17 mouse cellular contexts compared by ENCODE assay signal in genomic region chr10:76209241-76209640, GRCm38 (mm10). TPM values are rescaled to one million over a fixed set of nuclear protein-coding genes. Genes with fewer than 3 reads are reported as not detected.
"Had no signal": no experiment of that assay in that cellular context is flagged by ENCODE, and none has a peak within 500 bp of the region (broad histone marks: within the 10 kb centered on the region; RNA-seq: fewer than 3 reads in every experiment).

No protein-coding gene starts in this region.

- H3K9me3 ChIP-seq: intestine, embryonic 15.5 days; liver, embryonic 15.5 days had no signal

- H3K27me3 ChIP-seq: intestine, embryonic 15.5 days; kidney, embryonic 15.5 days; limb, embryonic 13.5 days; liver, embryonic 15.5 days; midbrain, embryonic 12.5 days; neural tube, embryonic 12.5 days had no signal

- DNase-seq: kidney, adult 2 months; kidney, postnatal 14 days; lung, embryonic 14.5 days; lung, postnatal 10 days; lung, postnatal 4 days; right cerebral cortex, adult 18-20 months; right cerebral cortex, postnatal 25 days; thymus, adult 2 months; thymus, postnatal 25 days had no signal

- H3K4me3 ChIP-seq: intestine, embryonic 15.5 days; kidney, embryonic 15.5 days; limb, embryonic 13.5 days; liver, embryonic 15.5 days; midbrain, embryonic 12.5 days; myocyte; neural tube, embryonic 12.5 days had no signal

- H3K4me1 ChIP-seq: intestine, embryonic 15.5 days; kidney, embryonic 15.5 days; limb, embryonic 13.5 days; liver, embryonic 15.5 days; midbrain, embryonic 12.5 days; neural tube, embryonic 12.5 days had no signal

- H3K27ac ChIP-seq: intestine, embryonic 15.5 days; kidney, embryonic 15.5 days; limb, embryonic 13.5 days; liver, embryonic 15.5 days; midbrain, embryonic 12.5 days; neural tube, embryonic 12.5 days had no signal

- ATAC-seq: intestine, embryonic 15.5 days had no signal

- H3K4me2 ChIP-seq: intestine, embryonic 15.5 days; kidney, embryonic 15.5 days; limb, embryonic 13.5 days; liver, embryonic 15.5 days; lung, embryonic 14.5 days; midbrain, embryonic 12.5 days; neural tube, embryonic 12.5 days had no signal

- H3K9ac ChIP-seq: intestine, embryonic 15.5 days; kidney, embryonic 15.5 days; limb, embryonic 13.5 days; liver, embryonic 15.5 days; lung, embryonic 14.5 days; midbrain, embryonic 12.5 days; neural tube, embryonic 12.5 days had no signal

- H3K36me3 ChIP-seq: liver, embryonic 15.5 days had no signal

RNA-seq across cellular contexts. Expression of gene S100b, which starts 44.4 kb away (rescaled TPM):
- polyA plus RNA-seq: liver, adult 2 months; lung, embryonic 14.5 days had no signal
